Mouse (Mus musculus) MEL (cell line): ENCODE results near the gene Rassf8. TPM values are rescaled to one million over a fixed set of nuclear protein-coding genes. Genes with fewer than 3 reads are reported as not detected.

ENCODE experiments used
- DNase-seq: peaks from one replicate; pipeline ENCODE4 v3.0.0; 2011; ENCODE audit warnings: low read depth, low spot score
- H3K27ac ChIP-seq: 2 replicates; pipeline ENCODE4 v1.5.1; 2012; ENCODE audit warnings: low read depth, mild to moderate bottlenecking, control low read depth, low read length, moderate library complexity; ENCODE audit not compliant: control insufficient read depth
- H3K27me3 ChIP-seq, 2 experiments: fragments of 150-350 bp in 1 of 2; sonication (generic) in 1 of 2; 2 replicates each; pipeline ENCODE4 v1.6.1; 2012; ENCODE audit warnings: low read length in 2 of 2, mild to moderate bottlenecking in 2 of 2, improper control_type of control experiment in 1 of 2, moderate library complexity in 1 of 2; ENCODE audit not compliant: insufficient read depth in 2 of 2, control insufficient read depth in 1 of 2
- H3K36me3 ChIP-seq, 2 experiments: 2 replicates each; pipeline ENCODE4 v1.6.1; 2012 to 2014; ENCODE audit warnings: low read length in 2 of 2, improper control_type of control experiment in 1 of 2, inconsistent platforms in 1 of 2, mild to moderate bottlenecking in 1 of 2; ENCODE audit not compliant: insufficient read depth in 2 of 2, control insufficient read depth in 1 of 2
- H3K4me1 ChIP-seq, 2 experiments: fragments of 150-350 bp in 1 of 2; sonication (generic) in 1 of 2; 2 replicates each; pipeline ENCODE4 v1.6.1; 2012; ENCODE audit warnings: low read length in 2 of 2, improper control_type of control experiment in 1 of 2, mild to moderate bottlenecking in 1 of 2; ENCODE audit not compliant: insufficient read depth in 2 of 2, control insufficient read depth in 1 of 2
- H3K4me3 ChIP-seq, 2 experiments: fragments of 150-350 bp in 1 of 2; sonication (generic) in 1 of 2; 2 replicates each; pipeline ENCODE4 v1.5.1; 2012; ENCODE audit warnings: low read depth in 2 of 2, low read length in 2 of 2, mild to moderate bottlenecking in 2 of 2, moderate library complexity in 2 of 2, control low read depth in 1 of 2, improper control_type of control experiment in 1 of 2; ENCODE audit not compliant: control insufficient read depth in 1 of 2, insufficient read depth in 1 of 2
- H3K79me2 ChIP-seq: 2 replicates; pipeline ENCODE4 v1.6.1; 2012; ENCODE audit warnings: mild to moderate bottlenecking, low read length, moderate library complexity; ENCODE audit not compliant: control insufficient read depth, poor library complexity, insufficient read depth
- H3K9ac ChIP-seq: 2 replicates; pipeline ENCODE4 v1.6.1; 2012; ENCODE audit warnings: low read depth, mild to moderate bottlenecking, control low read depth, low read length, moderate library complexity; ENCODE audit not compliant: control insufficient read depth, poor library complexity, severe bottlenecking
- H3K9me3 ChIP-seq: fragments of 150-350 bp; sonication (generic); replicated peaks from 2 replicates; pipeline ENCODE4 v1.6.1; 2012; ENCODE audit warnings: mild to moderate bottlenecking, low read length, improper control_type of control experiment, moderate library complexity; ENCODE audit not compliant: insufficient read depth
- BHLHE40 ChIP-seq: IDR thresholded peaks from 2 replicates; pipeline ENCODE4 v1.6.1; 2012; ENCODE audit warnings: low read depth, mild to moderate bottlenecking, inconsistent platforms, low read length, improper control_type of control experiment, borderline replicate concordance
- CHD1 ChIP-seq: IDR thresholded peaks from 2 replicates; pipeline ENCODE4 v1.6.1; 2012; ENCODE audit warnings: low read depth, mild to moderate bottlenecking, inconsistent platforms, low read length, improper control_type of control experiment
- CHD2 ChIP-seq: IDR thresholded peaks from 2 replicates; pipeline ENCODE4 v1.6.1; 2011; ENCODE audit warnings: low read length, improper control_type of control experiment
- CTCF ChIP-seq, 3 experiments: IDR thresholded peaks in 2 of 3; conservative IDR thresholded peaks in 1 of 3; 2 replicates each; pipeline ENCODE4 v1.5.1; 2011 to 2012; ENCODE audit warnings: low read length in 3 of 3, low read depth in 2 of 3, mild to moderate bottlenecking in 2 of 3, improper control_type of control experiment in 1 of 3, inconsistent platforms in 1 of 3, mixed read lengths in 1 of 3, moderate library complexity in 1 of 3; ENCODE audit not compliant: control insufficient read depth in 1 of 3, insufficient read depth in 1 of 3, poor library complexity in 1 of 3, severe bottlenecking in 1 of 3
- E2F4 ChIP-seq: IDR thresholded peaks from 2 replicates; pipeline ENCODE4 v1.6.1; 2011; ENCODE audit warnings: low read depth, low read length, improper control_type of control experiment, borderline replicate concordance
- EP300 ChIP-seq, 2 experiments: IDR thresholded peaks; 2 replicates each; pipeline ENCODE4 v1.6.1; 2011; ENCODE audit warnings: improper control_type of control experiment in 2 of 2, low read length in 2 of 2, low read depth in 1 of 2, mild to moderate bottlenecking in 1 of 2
- GABPA ChIP-seq: IDR thresholded peaks from 2 replicates; pipeline ENCODE4 v1.6.1; 2012; ENCODE audit warnings: low read depth, mild to moderate bottlenecking, inconsistent platforms, low read length, improper control_type of control experiment, moderate library complexity
- GATA1 ChIP-seq: IDR thresholded peaks from 2 replicates; pipeline ENCODE4 v1.6.1; 2011; ENCODE audit warnings: low read depth, low read length, improper control_type of control experiment
- HCFC1 ChIP-seq: IDR thresholded peaks from 2 replicates; pipeline ENCODE4 v1.6.1; 2012; ENCODE audit warnings: low read depth, mild to moderate bottlenecking, inconsistent platforms, low read length, improper control_type of control experiment, moderate library complexity
- MAZ ChIP-seq: IDR thresholded peaks from 2 replicates; pipeline ENCODE4 v1.6.1; 2012; ENCODE audit warnings: low read depth, mild to moderate bottlenecking, inconsistent platforms, low read length, improper control_type of control experiment
- MEF2A ChIP-seq: IDR thresholded peaks from 2 replicates; pipeline ENCODE4 v1.6.1; 2014; ENCODE audit warnings: low read depth, mild to moderate bottlenecking, inconsistent platforms, low read length, improper control_type of control experiment; ENCODE audit not compliant: poor library complexity, insufficient replicate concordance, severe bottlenecking; ENCODE audit errors: extremely low read depth
- MXI1 ChIP-seq: IDR thresholded peaks from 2 replicates; pipeline ENCODE4 v1.6.1; 2011; ENCODE audit warnings: mild to moderate bottlenecking, low read depth, low read length, improper control_type of control experiment
- MYB ChIP-seq: IDR thresholded peaks from 2 replicates; pipeline ENCODE4 v1.6.1; 2011; ENCODE audit warnings: mild to moderate bottlenecking, low read depth, low read length, improper control_type of control experiment
- NRF1 ChIP-seq: IDR thresholded peaks from 2 replicates; pipeline ENCODE4 v1.6.1; 2014; ENCODE audit warnings: low read depth, mild to moderate bottlenecking, inconsistent platforms, low read length, improper control_type of control experiment, moderate library complexity; ENCODE audit not compliant: poor library complexity, insufficient read depth, severe bottlenecking
- RAD21 ChIP-seq: IDR thresholded peaks from 2 replicates; pipeline ENCODE4 v1.6.1; 2011; ENCODE audit warnings: mild to moderate bottlenecking, low read depth, low read length, improper control_type of control experiment
- RCOR1 ChIP-seq: IDR thresholded peaks from 2 replicates; pipeline ENCODE4 v1.6.1; 2012; ENCODE audit warnings: low read depth, mild to moderate bottlenecking, inconsistent platforms, low read length, improper control_type of control experiment
- SIN3A ChIP-seq: IDR thresholded peaks from 2 replicates; pipeline ENCODE4 v1.6.1; 2012; ENCODE audit warnings: low read length, improper control_type of control experiment, inconsistent platforms
- TAL1 ChIP-seq: IDR thresholded peaks from 2 replicates; pipeline ENCODE4 v1.6.1; 2012; ENCODE audit warnings: mild to moderate bottlenecking, inconsistent platforms, low read length, moderate library complexity, mixed read lengths
- UBTF ChIP-seq: IDR thresholded peaks from 2 replicates; pipeline ENCODE4 v1.6.1; 2012; ENCODE audit warnings: low read depth, mild to moderate bottlenecking, inconsistent platforms, low read length, improper control_type of control experiment, moderate library complexity, borderline replicate concordance; ENCODE audit not compliant: insufficient read depth
- USF1 ChIP-seq: IDR thresholded peaks from 2 replicates; pipeline ENCODE4 v1.6.1; 2014; ENCODE audit warnings: low read depth, mild to moderate bottlenecking, inconsistent platforms, low read length, improper control_type of control experiment, moderate library complexity
- ZKSCAN1 ChIP-seq: IDR thresholded peaks from 2 replicates; pipeline ENCODE4 v1.6.1; 2012; ENCODE audit warnings: low read depth, mild to moderate bottlenecking, inconsistent platforms, low read length, improper control_type of control experiment, moderate library complexity
- ZMIZ1 ChIP-seq: IDR thresholded peaks from 2 replicates; pipeline ENCODE4 v1.6.1; 2012; ENCODE audit warnings: low read depth, mild to moderate bottlenecking, inconsistent platforms, low read length, improper control_type of control experiment, moderate library complexity
- polyA plus RNA-seq, 2 experiments: library from polyadenylated mRNA; stranded (reverse) in 1 of 2; unstranded in 1 of 2; fragments of >175 nt in 1 of 2; fragments of >200 nt in 1 of 2; gene quantifications; 2 replicates each; pipeline versions ENCODE4 v1.2.1 to v1.2.4; 2012; ENCODE audit warnings: low replicate concordance in 2 of 2, low read depth in 1 of 2; ENCODE audit not compliant: insufficient read length in 2 of 2, insufficient read depth in 1 of 2, missing spikeins in 1 of 2
- total RNA-seq: library from RNA; depleted of rRNA; stranded (reverse); fragments of 300-350 nt; gene quantifications from 2 replicates; pipeline ENCODE4 v1.2.3, GENCODE M21; 2012

Gene Rassf8
- total and polyA plus RNA-seq, 3 experiments = not detected

DNA sequence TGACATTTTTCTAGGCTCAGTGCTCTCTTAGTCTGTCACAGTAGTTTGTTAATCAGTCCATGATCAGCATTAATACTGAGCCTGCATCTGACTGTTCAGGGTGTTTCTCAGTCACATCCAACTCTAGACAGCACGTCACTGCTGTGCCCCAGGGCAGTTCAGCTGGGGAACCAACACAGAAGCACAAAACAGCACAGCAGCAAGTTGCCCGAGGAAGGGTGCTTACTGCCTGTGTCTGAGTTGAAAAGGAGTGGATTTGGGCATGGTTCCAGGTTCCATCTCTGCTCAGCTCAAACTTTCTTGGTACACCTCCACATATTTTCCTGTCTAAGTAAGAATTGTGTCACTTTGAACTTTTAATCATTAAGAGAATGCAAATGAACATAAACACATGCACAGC, 60.2 kb downstream of the Rassf8 start:
- no peaks in the 10 kb centered on the region; a peak in 1 of 4 replicates for H3K4me1 ChIP-seq
- no peaks in the 10 kb centered on the region for H3K9me3 ChIP-seq
- no peak for DNase-seq
- H3K27ac ChIP-seq = no peak overlapping the region
- no peaks in the 10 kb centered on the region for H3K27me3 ChIP-seq
- no peak overlapping the region for H3K9ac ChIP-seq
- no peaks in the 10 kb centered on the region for H3K36me3 ChIP-seq
- H3K4me3 ChIP-seq = no peak overlapping the region
- TF ChIP-seq TAL1 = no peak
- no peak for TF ChIP-seq SIN3A
- TF ChIP-seq RAD21 = no peak
- TF ChIP-seq CTCF (IDR thresholded peaks at IDR 0.05 in 2 of 3, conservative IDR thresholded peaks at IDR 0.05 in 1 of 3; ENCODE audit: control insufficient read depth in 1 of 3, insufficient read depth in 1 of 3, low read depth in 2 of 3, low read length in 3 of 3, poor library complexity in 1 of 3, severe bottlenecking in 1 of 3) = no peak
- H3K79me2 ChIP-seq = no peaks in the 10 kb centered on the region

DNA sequence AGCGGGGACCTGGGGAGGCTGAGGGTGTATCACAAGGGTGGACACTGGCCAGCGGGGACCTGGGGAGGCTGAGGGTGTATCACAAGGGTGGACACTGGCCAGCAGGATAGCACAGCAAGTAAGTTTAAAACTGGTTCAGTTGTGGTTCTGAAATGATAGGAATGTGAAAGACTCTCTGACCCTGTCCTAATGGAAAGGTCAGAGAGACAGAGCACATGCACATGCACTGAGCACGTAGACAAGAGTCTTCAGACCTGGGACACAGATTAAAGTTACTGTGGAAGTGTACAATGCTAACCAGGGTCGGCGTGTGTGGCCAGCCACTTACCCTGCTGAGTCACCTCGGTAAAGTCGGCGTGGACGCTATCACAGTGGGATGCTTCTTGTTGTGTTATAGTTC, 61.4 kb downstream of the Rassf8 start:
- no peak overlapping the region for H3K9ac ChIP-seq
- TF ChIP-seq CHD1 (no peak), ZKSCAN1 (no peak), MAZ (no peak), CHD2 (no peak), MYB (no peak), BHLHE40 (no peak), EP300 (IDR thresholded peaks at IDR 0.05; ENCODE audit: low read depth in 1 of 2, low read length in 2 of 2) (no peak), HCFC1 (no peak), GATA1 (no peak), GABPA (no peak), NRF1 (no peak), MXI1 (no peak), UBTF (no peak), MEF2A (no peak), E2F4 (no peak), RCOR1 (no peak), USF1 (no peak), ZMIZ1 (no peak)
- no peak overlapping the region for H3K27ac ChIP-seq
- H3K9me3 ChIP-seq = no peaks in the 10 kb centered on the region
- no peaks in the 10 kb centered on the region for H3K27me3 ChIP-seq
- H3K36me3 ChIP-seq = no peaks in the 10 kb centered on the region
- H3K4me3 ChIP-seq = no peak overlapping the region
- no peak for DNase-seq
- no peaks in the 10 kb centered on the region for H3K79me2 ChIP-seq
- no peaks in the 10 kb centered on the region; a peak in 1 of 4 replicates for H3K4me1 ChIP-seq
